Mouse (Mus musculus): ENCODE data around the gene Snx6.
A peak's percentile ranks its signal among the peaks of the same experiment; 100 is the strongest.
"Not testable (repeated sequence)": the region's sequence is repeated elsewhere in the genome, so short reads cannot be mapped to it uniquely, and the experiment has no call there.

Snx6 gene

DNA sequence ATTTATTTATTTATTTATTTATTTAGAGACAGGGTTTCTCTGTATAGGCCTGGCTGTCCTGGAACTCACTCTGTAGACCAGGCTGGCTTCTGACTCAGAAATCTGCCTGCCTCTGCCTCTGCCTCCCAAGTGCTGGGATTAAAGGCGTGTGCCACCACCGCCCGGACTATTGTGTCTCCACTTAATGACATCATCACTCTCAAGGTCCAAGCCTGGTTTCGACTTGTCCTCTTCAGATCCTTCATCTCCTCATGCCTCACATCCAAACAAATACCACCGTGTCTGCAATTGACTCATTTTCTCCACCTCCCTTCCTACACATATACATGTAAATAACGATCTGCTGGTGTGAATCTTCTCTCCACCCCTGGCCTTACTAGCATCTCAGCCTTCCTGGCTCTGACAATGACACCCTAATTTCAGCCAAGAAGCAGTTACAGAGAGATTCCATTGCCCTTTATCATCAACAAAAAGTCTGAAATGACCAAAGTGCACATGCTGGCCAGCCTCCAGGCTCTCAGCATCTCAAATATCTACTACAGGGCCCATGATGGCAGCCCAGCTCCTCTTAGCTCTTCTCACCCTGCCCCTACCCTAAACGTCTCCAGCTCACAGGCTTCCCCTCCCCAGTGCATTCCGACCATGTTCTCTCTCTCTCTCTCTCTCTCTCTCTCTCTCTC, 1.2 kb upstream of the Snx6 start:
- no peak for DNase-seq

GRCm38 (mm10) chr12:54794392-54794791, 1.1 kb downstream of the Snx6 start:
- no peak for DNase-seq

- DNase-seq, result no peak
Observed at GRCm38 (mm10) chr12:54791465-54791864, 4.0 kb downstream of the Snx6 start.

GRCm38 (mm10) chr12:54789346-54790143, 6.0 kb downstream of the Snx6 start:
- DNase-seq, result no peak

- no peak for DNase-seq
Observed at GRCm38 (mm10) chr12:54763624-54764023, 31.9 kb downstream of the Snx6 start.

DNA sequence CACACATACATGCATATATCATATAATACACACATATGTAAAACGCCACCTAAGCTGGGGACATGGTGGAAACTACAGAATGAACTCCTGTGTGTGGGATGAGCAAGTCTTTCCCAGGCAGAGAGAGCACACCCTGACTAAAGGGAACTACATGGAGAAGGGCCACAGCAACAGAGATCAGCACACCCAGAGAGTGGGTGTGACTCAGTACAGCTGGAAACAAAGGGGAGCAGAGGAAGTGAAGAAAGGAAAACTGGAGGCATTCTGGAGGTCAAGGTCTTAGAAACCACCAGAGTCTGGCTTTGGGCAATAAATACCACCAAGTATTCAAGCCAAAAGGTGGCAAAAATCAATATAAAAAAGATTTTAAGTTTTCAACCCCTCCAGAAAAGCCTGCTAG, 34.8 kb downstream of the Snx6 start:
- no peak for DNase-seq

GRCm38 (mm10) chr12:54758846-54759245, 36.7 kb downstream of the Snx6 start:
- DNase-seq, result no peak

DNA sequence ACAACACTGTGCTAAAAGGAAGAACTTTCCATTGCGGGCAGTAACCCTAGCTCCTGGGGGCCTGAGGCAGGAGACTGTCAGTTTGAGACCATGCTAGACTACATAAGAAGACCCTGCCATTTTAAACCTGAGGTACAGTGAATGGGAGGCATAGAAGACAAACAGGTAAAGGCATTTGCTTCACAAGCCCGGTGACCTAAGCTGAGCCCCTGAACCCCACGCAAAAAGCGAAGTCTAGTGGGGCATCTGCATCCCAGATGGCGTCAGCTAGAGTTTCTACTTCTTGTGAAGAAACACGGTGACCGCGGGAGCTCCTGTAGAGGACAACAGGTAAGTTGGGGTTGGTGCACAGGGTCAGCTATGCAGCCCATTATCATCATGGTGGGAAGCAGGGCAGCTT, 46.9 kb downstream of the Snx6 start:
- no peak for DNase-seq

DNA sequence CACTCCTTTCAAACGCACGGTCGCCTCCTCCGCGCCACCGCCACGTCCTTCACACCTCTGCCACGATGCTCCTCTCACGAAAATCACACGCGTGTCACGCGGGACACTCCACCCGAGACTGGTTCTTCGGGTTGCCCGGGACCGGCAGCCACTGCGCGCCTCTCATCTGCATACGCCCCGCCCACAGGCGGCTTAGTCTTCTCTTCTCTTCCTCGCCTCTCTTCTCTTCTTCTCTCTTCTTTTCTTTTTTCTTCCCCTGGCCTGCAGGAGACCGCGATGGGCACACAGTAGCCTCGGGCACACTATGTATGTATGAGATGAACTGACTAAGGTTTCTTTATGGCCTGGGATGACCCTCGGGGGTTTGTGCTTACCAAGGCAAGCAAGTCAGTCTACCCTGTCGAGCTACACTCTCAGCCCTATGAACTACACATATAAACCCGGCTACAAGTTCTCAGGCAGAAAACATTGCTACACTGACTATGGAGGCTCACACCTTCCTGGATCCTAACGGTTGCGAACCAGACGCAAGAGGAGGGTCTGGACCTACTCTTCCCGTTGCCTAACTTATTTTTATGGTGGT, 56.8 kb downstream of the Snx6 start:
- DNase-seq, result peak; percentile 45

DNA sequence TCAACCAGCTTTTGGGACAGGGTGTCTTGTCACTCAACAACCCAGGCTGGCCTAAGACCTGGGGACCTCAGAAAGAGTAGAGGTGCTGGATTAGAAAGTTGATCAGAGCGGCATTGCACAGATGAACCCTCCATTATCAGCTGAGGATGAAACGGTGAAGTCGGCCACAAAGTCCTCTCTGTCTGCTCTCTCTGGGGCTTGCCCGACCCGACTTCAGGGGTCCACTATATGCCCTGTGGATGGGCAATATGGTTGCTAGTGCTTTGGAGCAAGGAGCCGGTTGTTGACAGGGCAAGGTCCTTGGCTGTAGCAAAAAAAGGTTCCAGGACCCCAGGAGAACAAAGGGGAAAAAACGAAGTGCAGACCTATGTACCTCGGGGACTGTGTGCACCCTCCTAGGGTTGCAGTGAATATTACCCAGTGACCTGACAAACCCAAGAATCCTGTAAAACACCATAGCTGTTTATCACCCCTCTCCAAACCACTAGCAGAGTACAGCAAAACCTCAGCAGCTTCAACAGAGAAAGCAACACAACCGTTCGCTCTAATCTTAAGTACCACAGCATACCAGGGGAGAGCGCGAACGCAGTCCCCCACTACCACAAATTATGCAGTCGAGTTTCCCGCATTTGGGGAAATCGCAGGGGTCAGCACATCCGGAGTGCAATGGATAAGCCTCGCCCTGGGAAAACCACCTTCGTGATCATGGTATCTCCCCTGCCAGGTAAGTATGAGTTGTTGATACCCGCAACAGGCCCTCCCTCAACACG, 57.4 kb downstream of the Snx6 start:
- not testable (repeated sequence) for DNase-seq

- peak; percentile 63 for DNase-seq
Observed at GRCm38 (mm10) chr12:54734307-54735131, 61.0 kb downstream of the Snx6 start.

DNA sequence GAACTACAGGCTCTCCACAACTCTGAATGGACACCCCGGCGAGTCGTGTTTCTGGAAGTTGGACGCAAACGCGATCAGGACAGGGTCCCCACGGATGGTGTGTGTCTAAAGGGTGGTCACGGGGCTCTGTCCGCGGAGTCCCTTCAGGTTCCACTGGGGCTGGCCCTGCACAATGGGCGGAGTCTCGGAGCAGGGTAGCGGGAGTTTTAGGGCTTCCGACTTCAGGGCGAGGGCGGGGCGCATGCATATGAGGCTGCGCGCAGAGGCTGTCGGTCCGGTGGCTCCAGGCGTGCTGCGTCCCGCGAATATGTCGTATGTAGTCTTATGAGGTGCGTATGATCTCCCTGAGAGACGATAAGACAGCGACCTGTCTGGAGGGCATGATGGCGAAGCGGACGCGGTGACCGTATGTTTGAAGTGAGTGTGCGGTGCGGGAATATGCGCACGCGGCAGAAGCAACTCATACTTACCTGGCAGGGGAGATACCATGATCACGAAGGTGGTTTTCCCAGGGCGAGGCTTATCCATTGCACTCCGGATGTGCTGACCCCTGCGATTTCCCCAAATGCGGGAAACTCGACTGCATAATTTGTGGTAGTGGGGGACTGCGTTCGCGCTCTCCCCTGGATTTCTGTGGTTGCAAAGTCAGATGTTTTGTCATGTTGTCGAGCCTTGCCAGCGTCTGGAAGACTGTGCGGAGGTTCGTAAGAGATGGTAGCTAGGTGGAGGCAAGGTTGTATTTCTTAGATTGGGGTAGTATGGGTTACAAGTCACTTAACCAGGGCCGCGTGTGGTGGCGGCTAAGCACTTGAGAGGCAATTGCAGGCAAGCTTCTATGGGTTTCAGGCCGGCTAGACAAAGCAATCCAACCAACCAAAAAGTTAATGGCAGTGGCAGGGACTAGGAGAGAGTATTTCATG, 66.1 kb downstream of the Snx6 start:
- DNase-seq, result not testable (repeated sequence)

GRCm38 (mm10) chr12:54718871-54719786, 76.4 kb downstream of the Snx6 start:
- DNase-seq, result not testable (repeated sequence)

GRCm38 (mm10) chr12:54717516-54717915, 78.0 kb downstream of the Snx6 start:
- not testable (repeated sequence) for DNase-seq

DNA sequence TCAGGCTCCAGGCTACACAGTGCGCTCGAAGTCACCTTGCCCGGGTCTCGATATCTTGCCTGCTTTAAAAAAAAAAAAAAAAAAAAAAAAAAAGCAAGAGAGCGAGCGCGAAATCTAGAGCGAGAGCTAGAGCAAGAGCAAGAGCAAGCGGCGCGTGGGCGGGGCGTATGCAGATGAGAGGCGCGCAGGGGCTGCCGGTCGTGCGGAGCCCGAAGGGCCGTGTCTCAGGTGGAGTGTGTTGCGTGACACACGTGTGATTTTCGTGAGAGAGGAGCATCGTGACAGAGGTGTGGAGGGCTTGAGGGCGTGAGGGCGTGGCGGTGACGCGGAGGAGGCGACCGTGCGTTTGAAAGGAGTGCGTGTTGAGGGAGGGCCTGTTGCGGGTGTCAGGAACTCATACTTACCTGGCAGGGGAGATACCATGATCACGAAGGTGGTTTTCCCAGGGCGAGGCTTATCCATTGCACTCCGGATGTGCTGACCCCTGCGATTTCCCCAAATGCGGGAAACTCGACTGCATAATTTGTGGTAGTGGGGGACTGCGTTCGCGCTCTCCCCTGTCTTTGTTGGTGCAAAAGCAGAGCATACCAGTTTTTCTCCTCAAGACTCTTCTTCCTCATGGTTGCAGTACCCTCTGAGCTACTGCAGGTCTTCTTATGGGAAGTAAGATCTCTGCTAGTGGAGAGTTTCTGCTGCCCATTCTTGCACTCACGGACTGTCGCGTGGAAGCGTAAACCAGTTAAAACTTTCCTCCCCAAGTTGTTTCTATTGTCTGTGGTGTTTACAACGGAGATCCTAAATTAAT, 81.5 kb downstream of the Snx6 start:
- DNase-seq, result peak; percentile 78

DNA sequence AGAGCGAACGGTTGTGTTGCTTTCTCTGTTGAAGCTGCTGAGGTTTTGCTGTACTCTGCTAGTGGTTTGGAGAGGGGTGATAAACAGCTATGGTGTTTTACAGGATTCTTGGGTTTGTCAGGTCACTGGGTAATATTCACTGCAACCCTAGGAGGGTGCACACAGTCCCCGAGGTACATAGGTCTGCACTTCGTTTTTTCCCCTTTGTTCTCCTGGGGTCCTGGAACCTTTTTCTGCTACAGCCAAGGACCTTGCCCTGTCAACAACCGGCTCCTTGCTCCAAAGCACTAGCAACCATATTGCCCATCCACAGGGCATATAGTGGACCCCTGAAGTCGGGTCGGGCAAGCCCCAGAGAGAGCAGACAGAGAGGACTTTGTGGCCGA, 85.0 kb downstream of the Snx6 start:
- peak; percentile 47 for DNase-seq

GRCm38 (mm10) chr12:54709691-54710493, 85.6 kb downstream of the Snx6 start:
- DNase-seq, result not testable (repeated sequence)

DNA sequence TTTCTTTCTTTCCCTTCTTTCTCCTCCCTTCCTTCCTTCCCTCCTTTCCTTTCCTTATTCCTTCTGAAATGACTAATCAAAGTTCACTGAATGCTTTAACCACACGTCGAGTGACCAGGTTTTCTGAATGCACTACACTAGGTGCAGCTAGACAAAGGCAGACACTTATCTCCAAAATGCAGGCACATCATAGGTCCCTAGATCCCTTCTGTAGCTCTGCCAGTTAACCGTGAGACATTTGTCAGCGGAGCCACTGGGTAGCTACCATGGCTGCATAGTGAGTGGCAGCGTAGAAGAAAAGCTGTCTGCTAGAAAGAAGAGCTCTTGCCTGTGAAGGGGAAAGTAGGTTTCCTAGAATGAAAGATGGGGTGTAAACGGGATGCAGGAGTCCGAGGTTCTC, 96.1 kb downstream of the Snx6 start:
- no peak for DNase-seq

Measured in thymus, postnatal 25 days (tissue).